Mouse (Mus musculus) liver, embryonic 14.5 days (tissue): ENCODE measurements around the gene Nanog.

Source experiments
- CTCF ChIP-seq: IDR thresholded peaks from 2 replicates; pipeline ENCODE4 v1.5.1; 2016; ENCODE audit warnings: antibody characterized with exemption, low read depth, control low read depth
- EP300 ChIP-seq: IDR thresholded peaks from 2 replicates; pipeline ENCODE4 v1.6.1; 2016; ENCODE audit warnings: antibody characterized with exemption, low read depth

GRCm38 (mm10) chr6:122741460-122742227 is 34.4 kb downstream of the Nanog start:
- TF ChIP-seq CTCF (no peak), EP300 (no peak)
